Mouse (Mus musculus) megakaryocyte-erythroid progenitor cell, adult 5 weeks (primary cell): Measurements from ENCODE around the gene Usp15. TPM values are rescaled to one million over a fixed set of nuclear protein-coding genes. Genes with fewer than 3 reads are reported as not detected.

Experiments
- polyA plus RNA-seq: library from polyadenylated mRNA; stranded (reverse); fragments of >175 nt; gene quantifications from 2 replicates; pipeline ENCODE4 v1.2.3, GENCODE M21; 2012

The Usp15 gene
- polyA plus RNA-seq, result 18.7 and 26.9 TPM in 2 replicates

GRCm38 (mm10) chr10:123196835-123197559 is at the start of gene Usp15:
TSS of gene Usp15 (minus strand) at chr10:123196995.

DNA sequence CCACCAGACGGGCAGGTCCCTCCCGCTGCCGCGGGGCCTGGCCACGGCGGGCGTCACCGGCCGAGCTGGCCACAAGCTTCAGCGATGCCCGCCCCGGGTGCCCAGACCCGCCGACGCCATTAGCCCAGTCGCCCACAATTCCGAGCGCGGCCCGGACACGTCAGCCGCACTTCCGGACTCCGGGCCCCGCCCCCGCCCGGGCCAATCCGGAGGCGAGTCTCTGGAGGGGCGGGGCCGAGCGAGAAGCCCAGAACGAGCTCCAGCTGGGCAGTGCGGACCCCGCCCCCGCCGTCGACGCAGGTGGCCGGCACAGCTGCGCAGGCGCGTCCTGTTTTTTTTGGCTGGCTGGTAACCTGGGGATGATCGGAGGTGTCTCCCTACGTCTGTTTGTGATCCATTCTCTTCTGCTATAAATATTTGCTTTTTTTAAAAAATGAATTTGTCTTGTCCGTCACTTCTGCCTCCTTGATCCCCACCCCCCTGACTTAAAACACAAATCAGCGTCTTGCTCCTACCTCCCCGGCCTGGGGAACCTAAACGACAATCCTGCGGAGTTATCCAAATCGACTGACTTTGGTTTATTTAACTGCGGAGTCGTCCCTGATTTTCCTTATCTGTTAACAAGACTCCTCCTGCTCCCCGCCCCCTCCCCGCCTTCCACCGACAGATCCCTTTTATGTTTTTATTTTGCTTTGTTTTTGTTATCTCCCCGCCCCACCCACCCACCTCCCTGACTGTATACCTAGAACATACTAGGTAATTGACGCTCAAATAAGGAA is 120.4 kb downstream of the Usp15 start, which contains the start of gene Mon2:
Gene Mon2, minus strand, starts transcription at position 261 of the 779 bp plus-strand sequence.

Other genes with a start within 250 kb of the Usp15 start
- gene Mon2, start 120.5 kb downstream of the Usp15 start, polyA plus RNA-seq, result 10.2 and 13.6 TPM in 2 replicates
- 0.01 and 0.06 TPM in 2 replicates for gene Fam19a2, start 67.0 kb upstream of the Usp15 start, polyA plus RNA-seq